Mouse (Mus musculus) forebrain, postnatal 0 days (tissue): ENCODE measurements around the gene Pacsin2. TPM values are rescaled to one million over a fixed set of nuclear protein-coding genes. Genes with fewer than 3 reads are reported as not detected.
A peak's percentile ranks its signal among the peaks of the same experiment; 100 is the strongest.

ENCODE experiments used
- ATAC-seq: fragments of 200-750 bp; cut with Nextera tagmentation; 2 replicates; pipeline ENCODE4 v1.8.0; 2017; ENCODE audit warnings: mild to moderate bottlenecking, moderate library complexity
- DNase-seq: peaks from one replicate; pipeline ENCODE4 v3.0.0-alpha.2; 2015
- H3K27ac ChIP-seq: fragments of 300-500 bp; sonication (generic); 2 replicates; pipeline ENCODE4 v1.5.1; 2014; ENCODE audit warnings: low read depth, mild to moderate bottlenecking, antibody characterized with exemption, low read length, moderate library complexity, mixed read lengths
- H3K27me3 ChIP-seq: fragments of 300-500 bp; sonication (generic); 2 replicates; pipeline ENCODE4 v1.6.1; 2014; ENCODE audit warnings: mild to moderate bottlenecking, low read length, mixed read lengths; ENCODE audit not compliant: insufficient read depth
- H3K36me3 ChIP-seq: fragments of 300-500 bp; sonication (generic); 2 replicates; pipeline ENCODE4 v1.6.1; 2014; ENCODE audit warnings: mild to moderate bottlenecking, moderate library complexity; ENCODE audit not compliant: insufficient read depth
- H3K4me1 ChIP-seq: fragments of 300-500 bp; sonication (generic); 2 replicates; pipeline ENCODE4 v1.6.1; 2014; ENCODE audit warnings: antibody characterized with exemption; ENCODE audit not compliant: insufficient read depth
- H3K4me2 ChIP-seq: fragments of 300-500 bp; sonication (generic); 2 replicates; pipeline ENCODE4 v1.6.1; 2014; ENCODE audit warnings: low read depth, mild to moderate bottlenecking, moderate library complexity
- H3K4me3 ChIP-seq: fragments of 300-500 bp; sonication (generic); 2 replicates; pipeline ENCODE4 v1.5.1; 2014; ENCODE audit warnings: low read depth, low read length, mixed read lengths
- H3K9ac ChIP-seq: fragments of 300-500 bp; sonication (generic); 2 replicates; pipeline ENCODE4 v1.6.1; 2014; ENCODE audit warnings: mild to moderate bottlenecking
- H3K9me3 ChIP-seq: fragments of 300-500 bp; sonication (generic); 2 replicates; pipeline ENCODE4 v1.6.1; 2016; ENCODE audit warnings: low read length
- CTCF ChIP-seq: sonication (generic); IDR thresholded peaks from 2 replicates; pipeline ENCODE4 v1.5.1; 2016; ENCODE audit warnings: antibody characterized with exemption, control low read depth, low read depth
- WGBS: fragments of 180-500 bp; shearing (Covaris S2); extraction: QIAGEN DNeasy Blood & Tissue Kit; methylation state at CpG from one replicate; pipeline ENCODE4 v1.1.7; 2014; 5-methylcytosine and 5-hydroxymethylcytosine counted together
- polyA plus RNA-seq: library from polyadenylated mRNA; unstranded; fragments of >200 nt; fragmentation: Nextera tagmentation; extraction: Ambion mirVana; gene quantifications from 2 replicates; pipeline ENCODE4 v1.2.1, GENCODE M21; 2015
- total RNA-seq: library from RNA; depleted of rRNA; stranded (reverse); fragments of >200 nt; gene quantifications from 2 replicates; pipeline ENCODE4 v1.2.3, GENCODE M21; 2014

Pacsin2 gene
- total and polyA plus RNA-seq, 2 experiments from 2014 or later: 16.5 to 20.9 TPM

DNA sequence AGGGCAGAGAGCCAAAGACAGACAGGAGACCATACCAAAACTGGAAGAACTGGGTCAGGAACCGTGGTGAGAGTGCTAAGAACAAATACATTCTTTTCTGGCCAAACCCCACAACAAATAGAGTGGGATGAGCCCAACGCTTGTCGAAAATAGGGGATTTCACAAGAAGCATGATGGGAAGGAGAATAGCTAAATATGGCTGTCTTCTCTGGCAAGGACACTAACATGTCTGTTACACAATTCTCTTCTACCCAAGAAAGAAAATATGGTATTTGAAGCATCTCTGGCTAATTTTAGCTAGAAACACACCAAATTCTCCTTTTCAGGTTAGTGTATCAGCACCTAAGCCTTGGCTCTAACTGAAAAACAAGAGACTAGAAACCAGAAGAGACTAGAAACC lies 104.3 kb downstream of the Pacsin2 start:
- no peak for TF ChIP-seq CTCF
- H3K4me3 ChIP-seq: no peak overlapping the region
- no peaks in the 10 kb centered on the region for H3K27me3 ChIP-seq
- DNase-seq (no peak), ATAC-seq (no peak)
- no peak overlapping the region for H3K9ac ChIP-seq
- H3K27ac ChIP-seq: no peak overlapping the region
- 74% methylated on average over 3 of the region's 3 CpGs for WGBS
- no peaks in the 10 kb centered on the region for H3K9me3 ChIP-seq
- no peak overlapping the region for H3K4me2 ChIP-seq
- H3K4me1 ChIP-seq: no peaks in the 10 kb centered on the region
- no peaks in the 10 kb centered on the region for H3K36me3 ChIP-seq

DNA sequence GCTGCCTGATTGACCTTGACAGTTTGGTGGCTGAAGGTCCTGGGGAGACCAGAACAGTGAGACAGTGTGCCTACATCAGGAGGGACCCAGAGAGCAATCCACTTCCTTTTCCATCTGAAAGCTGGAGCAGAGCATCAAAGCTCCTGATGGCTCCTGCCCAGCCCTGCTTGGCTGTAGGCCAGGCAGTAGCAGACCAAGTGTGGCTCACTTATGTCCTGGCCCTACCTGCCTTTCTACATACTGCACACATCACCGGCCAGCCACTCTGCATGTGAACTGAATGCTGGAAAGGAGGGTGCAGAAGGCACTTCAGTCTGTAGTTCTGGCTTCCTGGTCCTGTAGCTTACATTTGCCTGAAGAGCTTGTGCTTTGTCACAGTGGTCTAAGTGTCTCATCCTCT lies 105.9 kb downstream of the Pacsin2 start:
- no peak overlapping the region for H3K4me2 ChIP-seq
- no peaks in the 10 kb centered on the region for H3K4me1 ChIP-seq
- H3K27ac ChIP-seq: no peak overlapping the region
- no peaks in the 10 kb centered on the region for H3K27me3 ChIP-seq
- 100% methylated on average over 1 of the region's 1 CpGs for WGBS
- ATAC-seq (no peak), DNase-seq (no peak)
- H3K9ac ChIP-seq: no peak overlapping the region
- no peak overlapping the region for H3K4me3 ChIP-seq
- H3K9me3 ChIP-seq: no peaks in the 10 kb centered on the region
- no peaks in the 10 kb centered on the region for H3K36me3 ChIP-seq
- no peak for TF ChIP-seq CTCF

DNA sequence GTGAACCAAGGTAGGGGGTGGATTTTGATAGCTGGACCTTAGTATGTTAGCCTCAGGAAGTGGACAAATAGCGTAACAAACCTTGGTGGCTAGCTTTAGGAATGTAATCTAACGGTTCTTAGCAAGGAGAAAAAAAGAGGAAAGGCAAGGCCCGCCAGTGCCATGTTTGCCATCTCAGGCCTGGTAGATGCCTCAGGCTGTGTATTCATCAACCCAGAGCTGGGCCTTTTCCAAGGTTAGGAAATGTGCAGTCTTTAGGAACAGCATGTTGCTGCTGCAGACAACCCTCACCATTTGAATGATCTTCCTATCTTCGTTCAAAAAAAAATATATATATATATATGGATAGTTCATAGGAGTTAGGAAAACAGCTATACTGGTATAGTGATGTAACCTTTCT lies 112.9 kb downstream of the Pacsin2 start:
- Histone ChIP-seq H3K9ac (no peak overlapping the region), H3K9me3 (no peaks in the 10 kb centered on the region), H3K4me1 (peaks cover 5% of the 10 kb centered on the region; the same call in 1 of the 2 replicates), H3K4me2 (no peak overlapping the region), H3K4me3 (no peak overlapping the region), H3K27ac (no peak overlapping the region), H3K27me3 (no peaks in the 10 kb centered on the region), H3K36me3 (0 out of 2 replicates have a peak, but pooled peaks cover 3% of the 10 kb centered on the region)
- TF ChIP-seq CTCF: no peak
- WGBS: 85% methylated on average over 4 of the region's 4 CpGs
- ATAC-seq (no peak), DNase-seq (no peak)

DNA sequence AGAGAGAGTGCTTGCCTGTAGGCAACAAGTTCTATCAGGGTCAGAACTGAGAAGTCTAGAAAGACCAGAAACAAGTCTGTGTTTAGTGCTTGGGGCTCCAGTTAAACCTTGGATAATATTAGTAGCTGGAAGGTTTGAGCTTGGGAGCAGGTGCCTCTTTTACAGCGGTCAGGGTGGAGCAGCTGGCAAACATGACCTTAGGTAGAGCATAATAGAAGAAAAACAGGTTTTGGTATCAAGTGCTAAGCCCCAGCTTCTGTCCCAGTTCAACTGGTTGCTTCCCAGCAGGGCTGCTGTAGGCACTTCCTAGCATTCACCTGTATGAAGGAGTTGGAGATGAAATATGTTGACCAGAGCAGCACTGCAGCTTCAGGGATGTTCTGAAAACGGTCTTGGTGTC lies 113.5 kb downstream of the Pacsin2 start:
- no peak for TF ChIP-seq CTCF
- Histone ChIP-seq H3K36me3 (peaks cover 3% of the 10 kb centered on the region; the same call in 1 of the 2 replicates), H3K27me3 (no peaks in the 10 kb centered on the region), H3K4me1 (peaks cover 5% of the 10 kb centered on the region; the same call in 1 of the 2 replicates), H3K27ac (no peak overlapping the region), H3K4me2 (no peak overlapping the region), H3K9ac (no peak overlapping the region), H3K4me3 (no peak overlapping the region), H3K9me3 (no peaks in the 10 kb centered on the region)
- DNase-seq: no peak
- ATAC-seq: no peak
- WGBS: 72% methylated on average over 2 of the region's 2 CpGs

DNA sequence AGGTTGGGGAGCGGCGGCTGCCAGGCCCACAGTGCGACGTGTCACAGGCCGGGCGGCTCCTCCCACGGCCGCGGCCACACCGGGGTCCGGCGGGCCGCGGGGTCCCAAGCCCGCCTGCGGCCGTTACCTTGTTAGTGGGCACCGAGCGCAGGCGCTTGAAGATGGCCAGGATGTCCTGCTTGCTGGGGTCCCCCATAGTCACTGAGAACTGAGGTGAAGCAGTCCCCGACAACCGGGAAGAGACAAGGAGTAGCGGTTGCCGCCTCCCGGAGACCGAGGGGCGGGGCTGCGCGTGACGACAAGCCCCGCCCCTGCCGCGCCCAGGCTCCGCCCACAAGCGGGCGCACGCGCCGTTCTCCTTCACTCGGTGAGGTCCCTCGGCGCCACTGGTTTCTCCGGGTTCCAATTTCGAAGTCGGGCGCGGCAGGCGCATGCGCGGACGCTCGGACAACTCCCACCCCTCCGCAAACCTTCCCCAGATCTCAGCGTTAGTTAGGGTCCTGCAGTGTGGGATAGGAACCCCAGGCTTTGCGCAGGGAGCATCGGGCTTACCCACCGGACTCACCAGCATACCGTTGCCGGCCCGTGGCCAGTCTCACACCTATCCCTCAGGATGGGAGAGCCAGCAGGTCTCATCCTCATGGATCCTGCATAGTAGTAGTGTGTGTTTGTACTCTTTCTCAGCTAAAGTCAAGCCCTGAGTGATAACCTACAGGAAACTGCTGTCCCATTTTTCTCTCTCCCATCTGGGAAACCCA lies 114.3 kb downstream of the Pacsin2 start, which contains the start of gene Arfgap3:
Gene Arfgap3 (minus strand): TSS at position 294 of the 758 bp plus-strand sequence.
- H3K9ac ChIP-seq: peak within 1 kb of the TSS; percentile 77
- peak; percentile 96 for ATAC-seq
- no peak for TF ChIP-seq CTCF
- WGBS: under 1% methylated on average over 60 of the region's 60 CpGs
- no peaks in the 10 kb centered on the region for H3K9me3 ChIP-seq
- DNase-seq: peak; percentile 97
- no peak within 1 kb of the TSS for H3K27ac ChIP-seq
- H3K36me3 ChIP-seq: peaks cover 3% of the 10 kb centered on the region; the same call in 1 of the 2 replicates
- H3K4me3 ChIP-seq: peak within 1 kb of the TSS; percentile 79
- H3K4me2 ChIP-seq: peak within 1 kb of the TSS; percentile 74
- peaks cover 5% of the 10 kb centered on the region; the same call in 1 of the 2 replicates for H3K4me1 ChIP-seq
- H3K27me3 ChIP-seq: no peaks in the 10 kb centered on the region

DNA sequence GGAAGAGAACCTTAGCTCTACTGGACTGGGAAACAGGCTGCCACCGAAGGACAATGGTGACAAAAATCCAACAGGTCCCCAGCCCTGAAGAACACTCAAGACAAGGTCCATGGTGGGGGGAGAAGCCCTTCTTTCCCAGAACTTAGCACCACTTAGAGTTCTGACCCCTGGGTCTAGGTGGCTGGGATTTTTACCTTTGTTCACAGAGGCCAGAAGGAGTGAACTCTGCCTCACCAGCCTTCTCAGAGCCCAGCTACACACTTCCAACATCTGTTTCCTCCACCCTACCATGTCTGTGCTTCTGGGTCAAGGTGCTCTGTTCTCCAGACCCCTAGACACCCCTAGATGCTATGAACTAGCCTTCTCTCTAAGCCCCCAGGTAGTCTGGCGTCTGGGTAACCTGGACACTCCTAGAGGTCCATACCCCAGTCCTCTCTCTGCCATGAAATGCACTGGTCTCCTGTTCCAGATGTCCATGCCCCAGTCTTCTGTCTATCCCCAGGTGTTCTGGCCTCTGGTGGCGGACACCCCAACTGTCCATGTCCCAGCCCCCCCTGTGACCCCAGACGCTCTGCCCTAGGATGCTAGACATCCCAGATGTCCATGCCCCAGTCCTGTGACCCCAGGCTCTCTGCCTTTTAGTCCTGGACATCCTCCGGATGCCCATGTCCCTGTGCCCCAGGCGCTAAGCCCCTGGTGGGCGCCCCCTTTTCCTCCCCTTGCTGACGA lies 115.0 kb downstream of the Pacsin2 start:
- WGBS: 14% methylated on average over 8 of the region's 8 CpGs
- Histone ChIP-seq H3K9me3 (no peaks in the 10 kb centered on the region), H3K4me1 (peaks cover 5% of the 10 kb centered on the region; the same call in 1 of the 2 replicates), H3K36me3 (peaks cover 3% of the 10 kb centered on the region; the same call in 1 of the 2 replicates), H3K27ac (no peak overlapping the region), H3K4me2 (peak overlapping the region; percentile 74), H3K9ac (peak overlapping the region; percentile 77), H3K27me3 (no peaks in the 10 kb centered on the region), H3K4me3 (peak overlapping the region; percentile 79)
- ATAC-seq (no peak), DNase-seq (no peak)
- no peak for TF ChIP-seq CTCF

DNA sequence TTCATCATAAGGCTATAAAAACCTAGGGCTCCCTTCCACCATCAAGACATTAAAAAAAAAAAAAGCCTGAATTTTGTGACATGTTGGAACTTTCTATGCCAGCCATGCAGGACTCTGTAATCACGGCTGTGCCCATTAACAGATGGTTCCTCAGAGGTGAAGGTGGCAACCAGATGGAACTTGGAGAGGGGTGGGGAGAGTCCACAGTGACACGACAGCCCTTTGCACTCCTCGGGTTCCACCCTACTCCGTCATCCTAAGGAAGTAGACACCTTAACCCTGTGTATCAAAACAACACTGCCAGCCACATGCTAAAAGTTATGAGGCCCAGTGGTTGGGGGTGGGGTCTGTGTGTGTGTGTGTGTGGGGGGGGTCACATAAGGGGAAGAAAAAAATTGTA lies 115.7 kb downstream of the Pacsin2 start:
- Histone ChIP-seq H3K9ac (no peak overlapping the region), H3K36me3 (peaks cover 3% of the 10 kb centered on the region; the same call in 1 of the 2 replicates), H3K4me3 (no peak overlapping the region), H3K27ac (no peak overlapping the region), H3K4me2 (peak overlapping the region; percentile 74; the same call in 1 of the 2 replicates), H3K27me3 (no peaks in the 10 kb centered on the region), H3K4me1 (peaks cover 5% of the 10 kb centered on the region; the same call in 1 of the 2 replicates), H3K9me3 (no peaks in the 10 kb centered on the region)
- 64% methylated on average over 4 of the region's 4 CpGs for WGBS
- no peak for ATAC-seq
- no peak for TF ChIP-seq CTCF
- DNase-seq: no peak
